Mouse (Mus musculus): ENCODE measurements around the gene Ctsk. TPM values are rescaled to one million over a fixed set of nuclear protein-coding genes. Genes with fewer than 3 reads are reported as not detected.

Gene Ctsk
- polyA plus RNA-seq, 1 experiment = 0.11 TPM

- Histone ChIP-seq H3K79me2 (ENCODE audit: control insufficient read depth, insufficient read depth) (no peaks in the 10 kb centered on the region), H3ac (ENCODE audit: control insufficient read depth, insufficient read length) (no peak overlapping the region), H3K27me3 (ENCODE audit: control insufficient read depth, insufficient read depth, insufficient read length) (no peaks in the 10 kb centered on the region), H3K4me2 (ENCODE audit: low read depth) (no peak overlapping the region), H3K4me3 (no peak overlapping the region), H3K36me3 (ENCODE audit: control insufficient read depth, insufficient read depth) (peaks cover 71% of the 10 kb centered on the region)
- TF ChIP-seq MYOG (IDR thresholded peaks at IDR 0.05; ENCODE audit: control insufficient read depth in 1 of 3, insufficient read depth in 1 of 3, insufficient read length in 2 of 3, low read depth in 2 of 3) = no peak
Measured at GRCm38 (mm10) chr3:95490238-95490637, 8.8 kb upstream of the Ctsk start.

- no peak for TF ChIP-seq CEBPB (IDR thresholded peaks at IDR 0.05; ENCODE audit: insufficient read depth, poor library complexity, severe bottlenecking)
- no peak for TF ChIP-seq E2F4 (IDR thresholded peaks at IDR 0.05; ENCODE audit: insufficient read depth)
- TF ChIP-seq MYOD1 (IDR thresholded peaks at IDR 0.05; ENCODE audit: control insufficient read depth in 1 of 3, insufficient read length in 2 of 3, low read depth in 2 of 3) = no peak
- no peak for TF ChIP-seq MYOG (IDR thresholded peaks at IDR 0.05; ENCODE audit: control insufficient read depth in 1 of 3, insufficient read depth in 1 of 3, insufficient read length in 2 of 3, low read depth in 2 of 3)
- no peak for TF ChIP-seq POLR2AphosphoS2 (IDR thresholded peaks at IDR 0.05; ENCODE audit: insufficient read length, low read depth)
- no peak for TF ChIP-seq USF1 (IDR thresholded peaks at IDR 0.05; ENCODE audit: low read depth)
- TF ChIP-seq TCF3 (IDR thresholded peaks at IDR 0.05; ENCODE audit: insufficient read length, low read depth) = no peak
- no peak for TF ChIP-seq MAX (IDR thresholded peaks at IDR 0.05; ENCODE audit: low read depth)
- no peak for TF ChIP-seq REST (IDR thresholded peaks at IDR 0.05; ENCODE audit: insufficient read depth, insufficient read length)
- TF ChIP-seq TCF12 (IDR thresholded peaks at IDR 0.05; ENCODE audit: insufficient read depth, poor library complexity, severe bottlenecking) = no peak
- TF ChIP-seq POLR2A (IDR thresholded peaks at IDR 0.05; ENCODE audit: insufficient read length, low read depth) = no peak
- no peak for TF ChIP-seq SRF (IDR thresholded peaks at IDR 0.05; ENCODE audit: control insufficient read depth, insufficient read length, low read depth)
- no peak overlapping the region for H3ac ChIP-seq (ENCODE audit: control insufficient read depth, insufficient read length)
Measured at GRCm38 (mm10) chr3:95494342-95494741, 4.7 kb upstream of the Ctsk start.

DNA sequence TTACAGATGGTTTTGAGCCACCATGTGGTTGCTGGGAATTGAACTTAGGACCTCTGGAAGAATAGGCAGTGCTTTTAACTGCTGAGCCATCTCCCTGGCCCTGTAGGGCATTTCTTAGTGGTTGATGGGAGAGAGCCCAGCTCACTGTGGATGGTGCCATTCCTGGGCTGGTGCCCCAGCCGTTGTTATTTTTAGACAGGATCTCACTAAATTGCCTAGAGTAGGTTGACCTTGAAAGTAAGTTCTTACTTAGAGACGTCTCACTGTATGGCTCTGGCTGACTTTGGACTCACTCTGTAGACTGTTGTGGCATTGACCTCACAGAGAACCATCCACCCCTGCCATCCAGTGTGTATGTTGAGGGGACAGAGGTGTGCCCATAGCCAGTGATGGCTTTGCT, 827 bp upstream of the Ctsk start:
- peaks cover 23% of the 10 kb centered on the region for H3K36me3 ChIP-seq (ENCODE audit: control insufficient read depth, insufficient read depth)
- no peak for TF ChIP-seq CEBPB (IDR thresholded peaks at IDR 0.05; ENCODE audit: insufficient read depth, poor library complexity, severe bottlenecking)
- TF ChIP-seq MAX (IDR thresholded peaks at IDR 0.05; ENCODE audit: low read depth) = no peak
- TF ChIP-seq REST (IDR thresholded peaks at IDR 0.05; ENCODE audit: insufficient read depth, insufficient read length) = no peak
- no peak for TF ChIP-seq MYOG (IDR thresholded peaks at IDR 0.05; ENCODE audit: control insufficient read depth in 1 of 3, insufficient read depth in 1 of 3, insufficient read length in 2 of 3, low read depth in 2 of 3)
- no peak for TF ChIP-seq SRF (IDR thresholded peaks at IDR 0.05; ENCODE audit: control insufficient read depth, insufficient read length, low read depth)
- TF ChIP-seq POLR2AphosphoS2 (IDR thresholded peaks at IDR 0.05; ENCODE audit: insufficient read length, low read depth) = no peak
- no peak for TF ChIP-seq USF1 (IDR thresholded peaks at IDR 0.05; ENCODE audit: low read depth)
- TF ChIP-seq TCF3 (IDR thresholded peaks at IDR 0.05; ENCODE audit: insufficient read length, low read depth) = no peak

More at GRCm38 (mm10) chr3:95494342-95494741, 4.7 kb upstream of the Ctsk start:
- Histone ChIP-seq H3K27me3 (ENCODE audit: control insufficient read depth, insufficient read depth, insufficient read length) (no peaks in the 10 kb centered on the region), H3K4me3 (no peak overlapping the region), H3K36me3 (ENCODE audit: control insufficient read depth, insufficient read depth) (peaks cover 59% of the 10 kb centered on the region), H3K79me2 (ENCODE audit: control insufficient read depth, insufficient read depth) (no peaks in the 10 kb centered on the region), H3K4me2 (ENCODE audit: low read depth) (no peak overlapping the region)

DNA sequence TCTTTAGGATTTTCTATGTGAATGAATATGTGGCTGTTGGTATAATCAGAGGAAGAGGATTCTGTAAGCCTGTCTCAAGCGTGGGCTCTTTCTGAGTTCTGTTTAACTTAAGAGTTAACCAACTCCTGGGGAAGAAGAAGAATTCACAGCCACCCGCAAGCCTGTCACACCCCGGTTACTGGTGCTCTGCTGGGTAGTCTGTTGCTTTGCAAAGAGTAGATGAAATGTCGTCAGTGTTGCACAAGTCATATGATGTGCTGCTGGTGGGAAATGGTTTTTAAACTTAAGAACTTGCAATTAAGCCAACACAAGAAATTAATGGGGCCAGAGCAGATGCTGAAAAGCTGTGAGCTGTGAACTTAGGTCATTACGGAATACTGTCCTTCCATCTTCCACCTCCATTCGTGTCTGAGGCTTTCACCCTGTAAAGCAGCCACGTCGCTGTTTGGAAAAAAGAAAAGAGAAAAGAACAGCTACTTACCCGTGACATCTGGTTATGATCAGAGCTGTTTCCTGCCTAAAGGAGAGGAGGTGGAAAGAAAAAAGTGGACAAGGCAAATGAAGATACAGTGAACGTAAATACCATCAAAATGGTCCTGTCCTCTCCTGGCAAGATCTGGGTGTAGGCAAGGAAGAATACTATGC, 562 bp downstream of the Ctsk start:
- peaks cover 9% of the 10 kb centered on the region for H3K36me3 ChIP-seq (ENCODE audit: control insufficient read depth, insufficient read depth)
- no peak overlapping the region for H3ac ChIP-seq (ENCODE audit: control insufficient read depth, insufficient read length)
- no peak for TF ChIP-seq MYOG (IDR thresholded peaks at IDR 0.05; ENCODE audit: control insufficient read depth in 1 of 3, insufficient read depth in 1 of 3, insufficient read length in 2 of 3, low read depth in 2 of 3)
- no peak for TF ChIP-seq TCF12 (IDR thresholded peaks at IDR 0.05; ENCODE audit: insufficient read depth, poor library complexity, severe bottlenecking)
- TF ChIP-seq SRF (IDR thresholded peaks at IDR 0.05; ENCODE audit: control insufficient read depth, insufficient read length, low read depth) = no peak
- no peak for TF ChIP-seq CEBPB (IDR thresholded peaks at IDR 0.05; ENCODE audit: insufficient read depth, poor library complexity, severe bottlenecking)
- no peak for TF ChIP-seq MYOD1 (IDR thresholded peaks at IDR 0.05; ENCODE audit: control insufficient read depth in 1 of 3, insufficient read length in 2 of 3, low read depth in 2 of 3)
- TF ChIP-seq REST (IDR thresholded peaks at IDR 0.05; ENCODE audit: insufficient read depth, insufficient read length) = no peak
- TF ChIP-seq MAX (IDR thresholded peaks at IDR 0.05; ENCODE audit: low read depth) = no peak
- TF ChIP-seq E2F4 (IDR thresholded peaks at IDR 0.05; ENCODE audit: insufficient read depth) = no peak
- TF ChIP-seq POLR2A (IDR thresholded peaks at IDR 0.05; ENCODE audit: insufficient read length, low read depth) = no peak
- no peak for TF ChIP-seq USF1 (IDR thresholded peaks at IDR 0.05; ENCODE audit: low read depth)
- TF ChIP-seq TCF3 (IDR thresholded peaks at IDR 0.05; ENCODE audit: insufficient read length, low read depth) = no peak
- TF ChIP-seq POLR2AphosphoS2 (IDR thresholded peaks at IDR 0.05; ENCODE audit: insufficient read length, low read depth) = no peak
- H3K4me3 ChIP-seq = no peak overlapping the region
- H3K79me2 ChIP-seq (ENCODE audit: control insufficient read depth, insufficient read depth) = no peaks in the 10 kb centered on the region
- no peaks in the 10 kb centered on the region for H3K27me3 ChIP-seq (ENCODE audit: control insufficient read depth, insufficient read depth, insufficient read length)
- H3K4me2 ChIP-seq (ENCODE audit: low read depth) = no peak overlapping the region

More for the DNA sequence above, 827 bp upstream of the Ctsk start:
- Histone ChIP-seq H3K79me2 (ENCODE audit: control insufficient read depth, insufficient read depth) (no peaks in the 10 kb centered on the region), H3K27me3 (ENCODE audit: control insufficient read depth, insufficient read depth, insufficient read length) (no peaks in the 10 kb centered on the region), H3K4me2 (ENCODE audit: low read depth) (no peak overlapping the region), H3K4me3 (no peak overlapping the region), H3ac (ENCODE audit: control insufficient read depth, insufficient read length) (no peak overlapping the region)

- TF ChIP-seq REST (IDR thresholded peaks at IDR 0.05; ENCODE audit: insufficient read depth, insufficient read length) = no peak
- no peak for TF ChIP-seq TCF12 (IDR thresholded peaks at IDR 0.05; ENCODE audit: insufficient read depth, poor library complexity, severe bottlenecking)
- TF ChIP-seq SRF (IDR thresholded peaks at IDR 0.05; ENCODE audit: control insufficient read depth, insufficient read length, low read depth) = no peak
- TF ChIP-seq MAX (IDR thresholded peaks at IDR 0.05; ENCODE audit: low read depth) = no peak
- Histone ChIP-seq H3ac (ENCODE audit: control insufficient read depth, insufficient read length) (no peak overlapping the region), H3K27me3 (ENCODE audit: control insufficient read depth, insufficient read depth, insufficient read length) (no peaks in the 10 kb centered on the region), H3K36me3 (ENCODE audit: control insufficient read depth, insufficient read depth) (no peaks in the 10 kb centered on the region), H3K79me2 (ENCODE audit: control insufficient read depth, insufficient read depth) (no peaks in the 10 kb centered on the region), H3K4me3 (no peak overlapping the region), H3K4me2 (ENCODE audit: low read depth) (no peak overlapping the region)
Measured at GRCm38 (mm10) chr3:95502312-95502711, 3.3 kb downstream of the Ctsk start.
